In genomic region chr4:135433086-135433442, GRCm38 (mm10) we compare ENCODE assay signal across 8 mouse cellular contexts. TPM values are rescaled to one million over a fixed set of nuclear protein-coding genes. Genes with fewer than 3 reads are reported as not detected.
A peak's percentile ranks its signal among the peaks of the same experiment; 100 is the strongest.
DNase-seq lines count a peak whose midpoint lies in the region; ATAC-seq and TF ChIP-seq lines count a peak whose summit lies in the region.

No protein-coding gene starts in this region.

- intact Hi-C loops in gastrocnemius, adult 2 months (cut with DNase I) = no loop called here

- H3K27me3 ChIP-seq in thymus, adult 2 months (ENCODE audit: control insufficient read depth, insufficient read depth, low read length) = no peaks in the 10 kb centered on the region
- no peaks in the 10 kb centered on the region for H3K27me3 ChIP-seq in hindbrain, embryonic 14.5 days (ENCODE audit: control insufficient read depth, insufficient read depth, low read length)
- no peaks in the 10 kb centered on the region for H3K27me3 ChIP-seq in midbrain, embryonic 15.5 days (replicated peaks)

- peak overlapping the region; percentile 96 for H3K4me2 ChIP-seq in hindbrain, embryonic 14.5 days (replicated peaks)
- peak overlapping the region; percentile 93 for H3K4me2 ChIP-seq in midbrain, embryonic 15.5 days

- no peak for ATAC-seq in hindbrain, embryonic 14.5 days (ENCODE audit: low FRiP score)
- ATAC-seq in midbrain, embryonic 15.5 days (replicated peaks) = 0 out of 2 replicates have a peak, but pooled peaks have one; percentile 18

- peak overlapping the region; percentile 87 for H3K9ac ChIP-seq in hindbrain, embryonic 14.5 days
- peak overlapping the region; percentile 95 for H3K9ac ChIP-seq in midbrain, embryonic 15.5 days

- H3K4me3 ChIP-seq in gastrocnemius, adult 2 months = peak overlapping the region; percentile 95
- H3K4me3 ChIP-seq in thymus, adult 2 months (ENCODE audit: control insufficient read depth, insufficient read depth, low read length) = peak overlapping the region; percentile 96
- H3K4me3 ChIP-seq in hindbrain, embryonic 14.5 days (replicated peaks; ENCODE audit: low read length) = peak overlapping the region; percentile 77
- H3K4me3 ChIP-seq in midbrain, embryonic 15.5 days = peak overlapping the region; percentile 94

- H3K27ac ChIP-seq in gastrocnemius, adult 2 months = peak overlapping the region; percentile 88
- peak overlapping the region; percentile 6 for H3K27ac ChIP-seq in thymus, adult 2 months (ENCODE audit: control insufficient read depth, insufficient read depth, low read length)
- H3K27ac ChIP-seq in hindbrain, embryonic 14.5 days = peak overlapping the region; percentile 60; the same call in 1 of the 2 replicates
- H3K27ac ChIP-seq in midbrain, embryonic 15.5 days = peak overlapping the region; percentile 85

- TF ChIP-seq CTCF in gastrocnemius, adult 2 months (IDR thresholded peaks at IDR 0.05) = no peak
- no peak for TF ChIP-seq CTCF in thymus, adult 2 months (IDR thresholded peaks at IDR 0.05; ENCODE audit: borderline replicate concordance, control insufficient read depth, extremely low read depth, insufficient read depth, low read length, poor library complexity)

- no peak for TF ChIP-seq POLR2A in thymus, adult 2 months (IDR thresholded peaks at IDR 0.05; ENCODE audit: control insufficient read depth, extremely low read depth, insufficient read depth, low read length, poor library complexity)

- WGBS in thymus, adult 2 months = 31% methylated on average over 10 of the region's 10 CpGs
- WGBS in hindbrain, embryonic 14.5 days = 6% methylated on average over 10 of the region's 10 CpGs
- 4% methylated on average over 10 of the region's 10 CpGs for WGBS in midbrain, embryonic 15.5 days

- DNase-seq in gastrocnemius, adult 2 months = peak; percentile 21
- no peak for DNase-seq in gastrocnemius, postnatal 4 days (ENCODE audit: low spot score in 2 of 2)
- peak; percentile 33 for DNase-seq in thymus, adult 2 months
- DNase-seq in thymus, postnatal 4 days = no peak
- peak; percentile 33 for DNase-seq in hindbrain, embryonic 14.5 days (ENCODE audit: low spot score)
- DNase-seq in spleen, postnatal 36 days (ENCODE audit: low spot score in 2 of 2) = no peak
- no peak for DNase-seq in embryo, embryonic 10 days (ENCODE audit: low spot score)

- H3K4me1 ChIP-seq in thymus, adult 2 months (replicated peaks; ENCODE audit: control insufficient read depth, insufficient read depth, low read length) = peaks cover 45% of the 10 kb centered on the region
- peaks cover 7% of the 10 kb centered on the region for H3K4me1 ChIP-seq in hindbrain, embryonic 14.5 days (replicated peaks; ENCODE audit: control insufficient read depth, insufficient read depth, low read length)
- H3K4me1 ChIP-seq in midbrain, embryonic 15.5 days = peaks cover 19% of the 10 kb centered on the region

- H3K36me3 ChIP-seq in thymus, adult 2 months (ENCODE audit: control insufficient read depth, insufficient read depth, low read length) = no peaks in the 10 kb centered on the region
- H3K36me3 ChIP-seq in hindbrain, embryonic 14.5 days (replicated peaks; ENCODE audit: control insufficient read depth, insufficient read depth) = no peaks in the 10 kb centered on the region
- no peaks in the 10 kb centered on the region for H3K36me3 ChIP-seq in midbrain, embryonic 15.5 days (replicated peaks)

- H3K9me3 ChIP-seq in hindbrain, embryonic 14.5 days (ENCODE audit: control insufficient read depth, low read length) = no peaks in the 10 kb centered on the region
- no peaks in the 10 kb centered on the region for H3K9me3 ChIP-seq in midbrain, embryonic 15.5 days

RNA-seq across cellular contexts. Expression of gene Rcan3, which starts 0.6 kb away (rescaled TPM):
- total RNA-seq in gastrocnemius, adult 2 months (2021) = 1 to 10 TPM; 3.1 to 4.0 TPM
- total RNA-seq in gastrocnemius, postnatal 4 days (2021) = 10 to 100 TPM; 17.3 to 17.9 TPM
- 20.0 and 21.9 TPM in 2 replicates for polyA plus RNA-seq in thymus, adult 2 months (2012; rRNA removed)
- polyA plus RNA-seq in hindbrain, embryonic 14.5 days (2014; fragmentation: Nextera tagmentation; extraction: Ambion mirVana) = 46.0 and 48.8 TPM in 2 replicates
- polyA plus RNA-seq in midbrain, embryonic 15.5 days (2015; fragmentation: Nextera tagmentation; extraction: Ambion mirVana) = 53.0 and 54.1 TPM in 2 replicates

RNA-seq across cellular contexts. Expression of gene Ncmap, which starts 35.0 kb away (rescaled TPM):
- 1 to 10 TPM; 1.5 TPM for total RNA-seq in gastrocnemius, adult 2 months (2021)
- total RNA-seq in gastrocnemius, postnatal 4 days (2021) = 1 to 10 TPM; 7.5 to 9.9 TPM
- 0.96 and 2.0 TPM in 2 replicates for polyA plus RNA-seq in thymus, adult 2 months (2012; rRNA removed)
- polyA plus RNA-seq in hindbrain, embryonic 14.5 days (2014; fragmentation: Nextera tagmentation; extraction: Ambion mirVana) = 0.90 and 1.0 TPM in 2 replicates
- polyA plus RNA-seq in midbrain, embryonic 15.5 days (2015; fragmentation: Nextera tagmentation; extraction: Ambion mirVana) = 1.1 and 1.2 TPM in 2 replicates

Comparison
In these comparisons a context has a peak if more than half of its experiments do, and no peak if none do; other contexts are left out.
1. DNase-seq: peak in gastrocnemius, adult 2 months (single experiment), thymus, adult 2 months (single experiment) and hindbrain, embryonic 14.5 days (single experiment); none in gastrocnemius, postnatal 4 days (0 of 2), thymus, postnatal 4 days (single experiment), spleen, postnatal 36 days (0 of 2) and embryo, embryonic 10 days (single experiment).
2. H3K27ac ChIP-seq: peak in every context shown above with its lines; median percentile 88 in gastrocnemius, adult 2 months; 85 in midbrain, embryonic 15.5 days; 60 in hindbrain, embryonic 14.5 days; 6 in thymus, adult 2 months.
3. Peak in every context shown above with its lines, with median percentiles within 50 percentile points of each other: H3K4me3 ChIP-seq.